Mouse (Mus musculus) heart, embryonic 13.5 days (tissue): ENCODE data around the gene Klhl13. TPM values are rescaled to one million over a fixed set of nuclear protein-coding genes. Genes with fewer than 3 reads are reported as not detected.

Experiments used
- ATAC-seq: fragments of 200-750 bp; cut with Nextera tagmentation; 2 replicates; pipeline ENCODE4 v1.8.0; 2017; ENCODE audit warnings: moderate TSS enrichment; ENCODE audit not compliant: insufficient number of reproducible peaks, low FRiP score, low TSS enrichment; ENCODE audit errors: extremely low read depth
- H3K27ac ChIP-seq: fragments of 300-500 bp; sonication (generic); replicated peaks from 2 replicates; pipeline ENCODE4 v1.5.1; 2015; ENCODE audit warnings: moderate library complexity, mild to moderate bottlenecking, inconsistent platforms
- H3K27me3 ChIP-seq: fragments of 300-500 bp; sonication (generic); replicated peaks from 2 replicates; pipeline ENCODE4 v1.6.1; 2015; ENCODE audit warnings: mild to moderate bottlenecking, inconsistent platforms
- H3K36me3 ChIP-seq: fragments of 300-500 bp; sonication (generic); 2 replicates; pipeline ENCODE4 v1.6.1; 2015; ENCODE audit warnings: mild to moderate bottlenecking, inconsistent platforms
- H3K4me1 ChIP-seq: fragments of 300-500 bp; sonication (generic); 2 replicates; pipeline ENCODE4 v1.6.1; 2015; ENCODE audit warnings: inconsistent platforms
- H3K4me2 ChIP-seq: fragments of 300-500 bp; sonication (generic); 2 replicates; pipeline ENCODE4 v1.6.1; 2015; ENCODE audit warnings: inconsistent platforms, mild to moderate bottlenecking, moderate library complexity
- H3K4me3 ChIP-seq: fragments of 300-500 bp; sonication (generic); 2 replicates; pipeline ENCODE4 v1.5.1; 2015; ENCODE audit warnings: moderate library complexity, mild to moderate bottlenecking, inconsistent platforms
- H3K9ac ChIP-seq: fragments of 300-500 bp; sonication (generic); 2 replicates; pipeline ENCODE4 v1.6.1; 2015; ENCODE audit warnings: inconsistent platforms, mild to moderate bottlenecking, moderate library complexity
- H3K9me3 ChIP-seq: fragments of 300-500 bp; sonication (generic); 2 replicates; pipeline ENCODE4 v1.6.1; 2016; ENCODE audit warnings: inconsistent platforms
- WGBS: fragments of 180-500 bp; shearing (Covaris S2); methylation state at CpG from one replicate; pipeline ENCODE4 v1.1.7; 2015; ENCODE audit warnings: mixed read lengths; 5-methylcytosine and 5-hydroxymethylcytosine counted together
- polyA plus RNA-seq: library from polyadenylated mRNA; unstranded; fragments of >200 nt; fragmentation: Nextera tagmentation; extraction: Ambion mirVana; gene quantifications from 2 replicates; pipeline ENCODE4 v1.2.1, GENCODE M21; 2015

The Klhl13 gene
- 75.6 and 76.6 TPM in 2 replicates for polyA plus RNA-seq

DNA sequence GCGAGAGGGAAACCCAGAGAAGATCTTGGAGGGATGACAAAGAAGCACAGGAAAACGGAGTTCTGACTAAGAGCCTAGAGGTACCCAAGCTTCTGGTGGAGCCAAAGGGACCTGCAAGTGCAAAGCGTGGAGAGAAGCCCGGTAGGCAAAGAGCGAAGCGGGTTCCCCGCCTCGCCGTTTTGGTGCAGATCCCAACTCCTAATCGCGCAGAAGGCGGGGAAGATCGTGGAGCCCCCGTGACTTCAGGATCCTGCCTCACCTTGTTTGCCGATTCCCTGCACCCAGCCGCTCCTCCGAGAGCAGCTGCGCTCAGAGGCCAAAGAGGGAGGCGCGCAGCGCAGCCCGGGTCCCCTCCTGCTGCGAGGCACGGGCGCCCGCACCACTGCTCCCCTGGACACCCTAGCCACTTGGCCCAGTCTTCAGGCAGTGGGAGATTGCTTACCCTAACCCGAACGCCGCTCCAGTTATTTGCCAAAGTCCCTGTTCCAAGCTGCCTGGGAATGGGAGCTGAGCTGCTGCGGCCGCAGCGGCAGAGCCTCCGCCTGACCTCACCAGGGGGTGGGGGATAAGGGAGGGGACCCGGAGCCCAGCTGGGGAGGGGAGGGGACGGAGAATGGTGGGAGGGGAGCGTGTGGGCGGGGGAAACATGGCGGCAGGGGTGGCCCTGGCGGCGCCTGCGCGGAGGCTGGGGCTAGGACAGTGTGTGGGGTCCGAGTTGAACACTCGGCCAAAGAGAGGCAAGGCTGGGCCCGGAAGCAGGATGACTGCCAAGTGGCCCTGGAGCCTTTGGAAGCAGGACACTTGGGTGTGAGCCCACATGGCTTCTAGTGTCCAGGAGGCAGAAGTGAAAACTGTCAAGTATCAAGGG lies at the start of gene Klhl13:
Klhl13 (minus strand) TSS at position 569 of the 868 bp plus-strand sequence.
- H3K4me1 ChIP-seq = peaks cover 4% of the 10 kb centered on the region; the same call in 1 of the 2 replicates
- H3K27me3 ChIP-seq = no peaks in the 10 kb centered on the region
- H3K36me3 ChIP-seq = no peaks in the 10 kb centered on the region
- peak within 1 kb of the TSS; percentile 66 for H3K4me3 ChIP-seq
- H3K27ac ChIP-seq = peak within 1 kb of the TSS; percentile 86
- H3K9me3 ChIP-seq = no peaks in the 10 kb centered on the region
- peak within 1 kb of the TSS; percentile 68 for H3K4me2 ChIP-seq
- peak; percentile 71 for ATAC-seq
- peak within 1 kb of the TSS; percentile 85 for H3K9ac ChIP-seq
- WGBS = 6% methylated on average over 43 of the region's 45 CpGs

GRCm38 (mm10) chrX:23409296-23410149 lies 44.6 kb upstream of the Klhl13 start:
- Histone ChIP-seq H3K36me3 (no peaks in the 10 kb centered on the region), H3K4me2 (no peak overlapping the region), H3K9ac (no peak overlapping the region), H3K27me3 (no peaks in the 10 kb centered on the region), H3K4me1 (peaks cover 5% of the 10 kb centered on the region; the same call in 1 of the 2 replicates), H3K4me3 (no peak overlapping the region), H3K27ac (peak overlapping the region; percentile 5; the same call in 1 of the 2 replicates), H3K9me3 (no peaks in the 10 kb centered on the region)
- no peak for ATAC-seq
- WGBS = 51% methylated on average over 4 of the region's 4 CpGs

DNA sequence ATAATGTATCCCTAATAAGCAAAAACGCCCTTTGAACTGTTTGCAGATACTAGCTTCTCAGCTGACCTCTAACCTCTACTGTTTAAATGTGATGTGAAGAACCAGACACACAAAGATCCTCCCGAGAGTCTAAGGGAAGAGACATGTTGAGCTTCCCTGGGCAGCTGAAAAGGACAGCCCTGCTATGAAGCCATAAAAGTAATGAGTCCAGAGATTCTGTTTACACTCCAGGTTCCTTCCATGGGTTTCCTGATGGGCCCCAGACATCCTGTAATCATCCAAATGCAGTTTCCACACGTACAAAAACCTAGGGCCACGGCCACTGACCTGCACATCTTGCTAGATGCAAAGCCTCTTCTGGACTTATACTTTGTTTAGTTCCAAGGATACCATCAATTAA lies 23.8 kb upstream of the Klhl13 start:
- H3K27ac ChIP-seq = no peak overlapping the region
- no peaks in the 10 kb centered on the region for H3K36me3 ChIP-seq
- H3K27me3 ChIP-seq = no peaks in the 10 kb centered on the region
- no peaks in the 10 kb centered on the region for H3K4me1 ChIP-seq
- H3K4me3 ChIP-seq = no peak overlapping the region
- no peak overlapping the region for H3K9ac ChIP-seq
- no peak for ATAC-seq
- H3K4me2 ChIP-seq = no peak overlapping the region
- H3K9me3 ChIP-seq = no peaks in the 10 kb centered on the region
- WGBS = 47% methylated on average over 4 of the region's 4 CpGs

GRCm38 (mm10) chrX:23363441-23363840 lies 1.4 kb downstream of the Klhl13 start:
- H3K4me1 ChIP-seq = peaks cover 4% of the 10 kb centered on the region; the same call in 1 of the 2 replicates
- WGBS = 43% methylated on average over 6 of the region's 6 CpGs
- no peaks in the 10 kb centered on the region for H3K36me3 ChIP-seq
- H3K27ac ChIP-seq = 0 out of 2 replicates have a peak overlapping the region, but pooled peaks have one; percentile 36
- H3K4me3 ChIP-seq = peak overlapping the region; percentile 66
- no peaks in the 10 kb centered on the region for H3K9me3 ChIP-seq
- no peak for ATAC-seq
- peak overlapping the region; percentile 68 for H3K4me2 ChIP-seq
- peak overlapping the region; percentile 85 for H3K9ac ChIP-seq
- H3K27me3 ChIP-seq = no peaks in the 10 kb centered on the region

GRCm38 (mm10) chrX:23360446-23360845 lies 4.4 kb downstream of the Klhl13 start:
- H3K27me3 ChIP-seq = no peaks in the 10 kb centered on the region
- no peaks in the 10 kb centered on the region for H3K36me3 ChIP-seq
- H3K27ac ChIP-seq = no peak overlapping the region
- H3K4me1 ChIP-seq = peaks cover 4% of the 10 kb centered on the region; the same call in 1 of the 2 replicates
- no peak overlapping the region for H3K4me2 ChIP-seq
- H3K9me3 ChIP-seq = no peaks in the 10 kb centered on the region
- WGBS = 67% methylated on average over 3 of the region's 3 CpGs
- ATAC-seq = no peak
- H3K9ac ChIP-seq = no peak overlapping the region
- H3K4me3 ChIP-seq = no peak overlapping the region

DNA sequence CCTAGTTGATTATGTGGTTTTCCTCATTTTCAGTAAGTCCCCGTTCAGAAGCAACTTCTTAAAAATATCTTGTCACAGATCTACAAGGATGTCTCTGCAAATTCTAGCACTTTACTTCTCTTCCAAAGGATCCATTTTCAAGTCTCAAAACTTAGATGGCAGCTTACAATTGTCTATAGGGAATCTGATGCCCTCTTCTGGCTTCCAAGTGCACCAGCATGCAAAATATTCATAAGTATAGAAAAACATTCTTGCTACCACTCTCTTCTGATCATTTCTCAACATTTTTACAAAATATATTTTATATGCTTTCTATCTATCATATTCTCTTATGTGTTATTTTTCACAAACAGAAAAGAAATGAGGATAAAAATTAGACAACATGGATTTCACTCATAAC lies 14.8 kb downstream of the Klhl13 start:
- H3K36me3 ChIP-seq = peaks cover 8% of the 10 kb centered on the region
- H3K4me1 ChIP-seq = no peaks in the 10 kb centered on the region
- H3K27me3 ChIP-seq = no peaks in the 10 kb centered on the region
- no peak overlapping the region for H3K4me3 ChIP-seq
- no peak for ATAC-seq
- H3K27ac ChIP-seq = no peak overlapping the region
- 67% methylated on average over 1 of the region's 1 CpGs for WGBS
- H3K4me2 ChIP-seq = no peak overlapping the region
- no peaks in the 10 kb centered on the region for H3K9me3 ChIP-seq
- no peak overlapping the region for H3K9ac ChIP-seq

DNA sequence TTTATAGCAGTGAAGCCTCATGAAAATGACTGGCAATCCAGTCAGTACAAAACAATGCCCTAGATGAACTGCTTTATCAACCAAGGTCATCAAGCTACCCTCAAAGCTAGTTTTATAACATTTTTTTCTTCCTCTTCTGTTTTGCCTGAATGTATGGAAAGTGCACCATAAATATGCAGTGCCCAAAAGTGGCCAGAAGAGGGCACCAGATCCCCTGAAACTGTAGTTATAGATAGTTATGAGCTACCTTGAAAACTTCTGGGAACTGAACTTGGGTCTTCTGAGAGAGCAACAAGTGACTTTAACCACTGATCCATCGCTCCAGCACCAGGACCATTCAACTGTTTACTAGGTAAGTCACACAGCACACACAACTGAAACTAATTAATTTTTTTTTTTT lies 36.8 kb downstream of the Klhl13 start:
- no peaks in the 10 kb centered on the region for H3K9me3 ChIP-seq
- no peak for ATAC-seq
- no peak overlapping the region for H3K9ac ChIP-seq
- 45% methylated on average over 1 of the region's 1 CpGs for WGBS
- H3K4me1 ChIP-seq = no peaks in the 10 kb centered on the region
- no peak overlapping the region for H3K27ac ChIP-seq
- H3K36me3 ChIP-seq = no peaks in the 10 kb centered on the region
- no peak overlapping the region for H3K4me3 ChIP-seq
- H3K27me3 ChIP-seq = no peaks in the 10 kb centered on the region
- H3K4me2 ChIP-seq = no peak overlapping the region

DNA sequence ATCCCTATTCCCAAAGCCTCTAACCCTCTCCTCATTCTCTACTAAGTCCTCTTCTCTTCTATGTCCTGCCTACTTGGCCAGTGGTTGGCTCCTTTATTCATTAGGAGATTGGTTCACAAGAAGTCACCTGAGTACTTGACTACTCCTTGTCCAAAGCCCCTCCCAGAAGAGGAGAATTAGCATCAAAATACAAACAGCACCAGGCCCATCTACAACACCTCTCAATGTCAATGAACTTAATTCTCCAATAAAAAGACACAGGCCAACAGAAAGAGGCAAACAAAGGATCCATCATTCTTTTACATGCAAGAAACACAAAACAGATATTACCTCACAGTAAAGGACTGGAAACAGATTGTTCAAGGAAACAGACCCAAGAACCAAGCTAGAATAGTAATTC lies 46.0 kb downstream of the Klhl13 start:
- Histone ChIP-seq H3K4me1 (no peaks in the 10 kb centered on the region), H3K27ac (no peak overlapping the region), H3K9ac (no peak overlapping the region), H3K4me3 (no peak overlapping the region), H3K9me3 (no peaks in the 10 kb centered on the region), H3K4me2 (no peak overlapping the region), H3K27me3 (no peaks in the 10 kb centered on the region), H3K36me3 (no peaks in the 10 kb centered on the region)
- ATAC-seq = no peak

GRCm38 (mm10) chrX:23295952-23296598 lies 68.8 kb downstream of the Klhl13 start:
- no peaks in the 10 kb centered on the region for H3K4me1 ChIP-seq
- H3K9me3 ChIP-seq = no peaks in the 10 kb centered on the region
- no peaks in the 10 kb centered on the region for H3K36me3 ChIP-seq
- no peak overlapping the region for H3K4me2 ChIP-seq
- no peak overlapping the region for H3K4me3 ChIP-seq
- no peak overlapping the region for H3K27ac ChIP-seq
- no peaks in the 10 kb centered on the region for H3K27me3 ChIP-seq
- no peak overlapping the region for H3K9ac ChIP-seq
- WGBS = 35% methylated on average over 5 of the region's 5 CpGs
- ATAC-seq = no peak

GRCm38 (mm10) chrX:23285442-23285817 lies 79.5 kb downstream of the Klhl13 start:
- Histone ChIP-seq H3K27me3 (no peaks in the 10 kb centered on the region), H3K4me3 (peak overlapping the region; percentile 25), H3K4me2 (peak overlapping the region; percentile 49), H3K36me3 (no peaks in the 10 kb centered on the region), H3K9ac (no peak overlapping the region), H3K27ac (no peak overlapping the region), H3K4me1 (peaks cover 3% of the 10 kb centered on the region; the same call in 1 of the 2 replicates), H3K9me3 (no peaks in the 10 kb centered on the region)
- WGBS = 26% methylated on average over 10 of the region's 10 CpGs
- no peak for ATAC-seq
